Mouse (Mus musculus) ES-E14 (cell line): ENCODE measurements around the gene Cbx2. TPM values are rescaled to one million over a fixed set of nuclear protein-coding genes. Genes with fewer than 3 reads are reported as not detected.

ENCODE experiments used
- DNase-seq: peaks from one replicate; pipeline ENCODE4 v3.0.0-alpha.2; 2013; ENCODE audit warnings: low read depth, low spot score
- H3K27ac ChIP-seq: 2 replicates; pipeline ENCODE4 v1.5.1; 2012; ENCODE audit warnings: low read depth, mild to moderate bottlenecking, low read length, moderate library complexity, mixed read lengths; ENCODE audit not compliant: poor library complexity, insufficient read depth, severe bottlenecking
- H3K36me3 ChIP-seq: 2 replicates; pipeline ENCODE4 v1.6.1; 2012; ENCODE audit warnings: mild to moderate bottlenecking, low read length, moderate library complexity, mixed read lengths; ENCODE audit not compliant: control insufficient read depth, poor library complexity, insufficient read depth, severe bottlenecking
- H3K4me1 ChIP-seq, 2 experiments: fragments of 150-350 bp in 1 of 2; sonication (generic) in 1 of 2; 2 replicates each; pipeline ENCODE4 v1.6.1; 2012; ENCODE audit warnings: low read length in 2 of 2, mild to moderate bottlenecking in 1 of 2, mixed read lengths in 1 of 2; ENCODE audit not compliant: control insufficient read depth in 2 of 2, insufficient read depth in 2 of 2, poor library complexity in 1 of 2
- H3K4me3 ChIP-seq, 2 experiments: fragments of 150-350 bp in 1 of 2; sonication (generic) in 1 of 2; 2 replicates each; pipeline ENCODE4 v1.5.1; 2012; ENCODE audit warnings: low read length in 2 of 2, low read depth in 1 of 2, mild to moderate bottlenecking in 1 of 2, mixed read lengths in 1 of 2; ENCODE audit not compliant: insufficient read depth in 1 of 2, poor library complexity in 1 of 2, severe bottlenecking in 1 of 2
- H3K9ac ChIP-seq: 2 replicates; pipeline ENCODE4 v1.6.1; 2012; ENCODE audit warnings: low read depth, mild to moderate bottlenecking, low read length, mixed read lengths; ENCODE audit not compliant: poor library complexity, insufficient read depth, severe bottlenecking
- H3K9me3 ChIP-seq: fragments of 150-350 bp; sonication (generic); 2 replicates; pipeline ENCODE4 v1.6.1; 2012; ENCODE audit warnings: low read depth, mild to moderate bottlenecking, low read length; ENCODE audit not compliant: control insufficient read depth, insufficient read depth
- CHD2 ChIP-seq: IDR thresholded peaks from 2 replicates; pipeline ENCODE4 v1.6.1; 2014; ENCODE audit warnings: mild to moderate bottlenecking, low read depth, low read length, inconsistent platforms
- HCFC1 ChIP-seq: IDR thresholded peaks from 2 replicates; pipeline ENCODE4 v1.6.1; 2012; ENCODE audit warnings: low read length, inconsistent platforms, borderline replicate concordance; ENCODE audit not compliant: insufficient read depth
- MAFK ChIP-seq: IDR thresholded peaks from 2 replicates; pipeline ENCODE4 v1.6.1; 2014; ENCODE audit warnings: mild to moderate bottlenecking, low read depth, low read length, inconsistent platforms; ENCODE audit not compliant: insufficient read depth
- ZC3H11A ChIP-seq: IDR thresholded peaks from 2 replicates; pipeline ENCODE4 v1.6.1; 2012; ENCODE audit warnings: low read depth, mild to moderate bottlenecking, inconsistent platforms, low read length, borderline replicate concordance
- ZNF384 ChIP-seq: IDR thresholded peaks from 2 replicates; pipeline ENCODE4 v1.6.1; 2012; ENCODE audit warnings: low read depth, low read length, inconsistent platforms
- in situ Hi-C, 2 experiments: fragments of 600-800 bp; cut with MboI; formaldehyde crosslinking; loops; one replicate each; pipeline ENCODE4 v1.15.1; 2025; ENCODE audit warnings: low sequenced_read_pairs in 2 of 2, inconsistent platforms in 1 of 2; ENCODE audit not compliant: unreplicated experiment in 2 of 2
- total RNA-seq: library from RNA; depleted of rRNA; stranded (reverse); fragments of 300-350 nt; gene quantifications from 2 replicates; pipeline ENCODE4 v1.2.3, GENCODE M21; 2012; rRNA removed

The Cbx2 gene
- total RNA-seq = 12.6 and 13.9 TPM in 2 replicates

- no peak for DNase-seq
- peak within 1 kb of the TSS; percentile 80 to 85 for H3K4me3 ChIP-seq
- peak within 1 kb of the TSS; percentile 94 for H3K9ac ChIP-seq
- peak within 1 kb of the TSS; percentile 44; the same call in 1 of the 2 replicates for H3K27ac ChIP-seq
- no peaks in the 10 kb centered on the region for H3K9me3 ChIP-seq
- TF ChIP-seq CHD2 (no peak), ZC3H11A (no peak), MAFK (no peak), ZNF384 (no peak), HCFC1 (no peak)
- in situ Hi-C loops = no loop called here
- peaks cover 0 to 3% of the 10 kb centered on the region in 2 experiments; a peak in 1 of 4 replicates for H3K4me1 ChIP-seq
- peaks cover 19% of the 10 kb centered on the region for H3K36me3 ChIP-seq
Observed at GRCm38 (mm10) chr11:119022895-119023615, at the start of gene Cbx2. Gene Cbx2, plus strand, starts transcription at chr11:119022962.

GRCm38 (mm10) chr11:118974340-118974739 is 48.4 kb upstream of the Cbx2 start:
- Histone ChIP-seq H3K27ac (no peak overlapping the region), H3K36me3 (no peaks in the 10 kb centered on the region), H3K4me1 (peaks cover 3 to 5% of the 10 kb centered on the region in 2 experiments; a peak in 3 of 4 replicates), H3K9ac (no peak overlapping the region), H3K4me3 (no peak overlapping the region), H3K9me3 (no peaks in the 10 kb centered on the region)
- in situ Hi-C loops = no loop called here
- TF ChIP-seq HCFC1 = no peak
- TF ChIP-seq MAFK = no peak
- TF ChIP-seq ZNF384 = no peak
- no peak for TF ChIP-seq ZC3H11A
- no peak for TF ChIP-seq CHD2
- DNase-seq = no peak

- Histone ChIP-seq H3K4me3 (peak overlapping the region in 1 of 2 experiments; percentile 34; a peak in 1 of 4 replicates), H3K9me3 (no peaks in the 10 kb centered on the region), H3K9ac (no peak overlapping the region), H3K27ac (no peak overlapping the region), H3K4me1 (peaks cover 3 to 5% of the 10 kb centered on the region in 2 experiments; a peak in 3 of 4 replicates), H3K36me3 (no peaks in the 10 kb centered on the region)
- TF ChIP-seq ZNF384 (0 out of 2 replicates have a peak, but pooled peaks have one; percentile 46), CHD2 (no peak), HCFC1 (no peak), MAFK (no peak), ZC3H11A (peak; percentile 48; the same call in 1 of the 2 replicates)
- in situ Hi-C loops = no loop called here
- peak; percentile 81 for DNase-seq
Observed at GRCm38 (mm10) chr11:118975427-118975826, 47.3 kb upstream of the Cbx2 start.

GRCm38 (mm10) chr11:118975917-118976316 is 46.8 kb upstream of the Cbx2 start:
- no peak overlapping the region for H3K9ac ChIP-seq
- TF ChIP-seq ZC3H11A (no peak), HCFC1 (no peak), CHD2 (no peak), MAFK (no peak), ZNF384 (no peak)
- in situ Hi-C loops = no loop called here
- H3K4me3 ChIP-seq = peak overlapping the region in 1 of 2 experiments; percentile 34; a peak in 1 of 4 replicates
- H3K9me3 ChIP-seq = no peaks in the 10 kb centered on the region
- peaks cover 3 to 5% of the 10 kb centered on the region in 2 experiments; a peak in 3 of 4 replicates for H3K4me1 ChIP-seq
- H3K36me3 ChIP-seq = no peaks in the 10 kb centered on the region
- peak; percentile 80 for DNase-seq
- H3K27ac ChIP-seq = no peak overlapping the region
